Mouse (Mus musculus) heart, postnatal 0 days (tissue): Measurements from ENCODE around the gene Mul1.

ENCODE experiments used
- CTCF ChIP-seq: IDR thresholded peaks from 2 replicates; pipeline ENCODE4 v1.5.1; 2016; ENCODE audit warnings: antibody characterized with exemption, control low read depth, low read depth
- EP300 ChIP-seq: IDR thresholded peaks from 2 replicates; pipeline ENCODE4 v1.6.1; 2016; ENCODE audit warnings: antibody characterized with exemption, low read depth

DNA sequence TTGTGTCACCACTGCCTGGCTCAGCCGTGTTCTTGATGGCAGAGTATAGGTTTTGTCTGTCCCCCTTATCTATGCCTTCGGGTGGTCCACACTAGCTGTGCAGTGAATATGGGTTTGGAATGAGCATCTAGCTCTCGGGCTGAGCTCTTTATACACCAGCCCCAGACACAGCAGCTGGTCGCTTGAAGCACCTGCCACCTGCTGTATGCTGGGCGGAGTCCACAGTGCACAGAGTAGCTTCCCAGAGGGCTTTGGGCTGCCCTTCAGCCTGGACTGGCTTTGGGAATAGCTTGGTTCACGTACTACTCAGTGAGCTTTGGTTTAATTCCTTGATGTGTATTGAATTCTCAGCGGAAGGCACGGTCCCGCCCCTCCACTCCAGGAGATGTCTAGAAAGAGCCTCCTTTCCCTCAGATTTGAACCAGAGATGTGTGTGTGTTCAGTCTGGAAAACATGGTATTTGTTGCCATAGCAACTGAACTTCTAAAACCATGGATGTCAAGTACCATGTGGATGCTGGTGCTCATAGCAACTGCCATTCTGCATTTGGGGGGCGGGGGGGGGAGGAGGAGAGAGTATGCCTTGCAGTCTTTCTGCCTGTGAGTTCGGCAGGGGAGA, 16.0 kb upstream of the Mul1 start:
- no peak for TF ChIP-seq CTCF
- no peak for TF ChIP-seq EP300
